Mouse (Mus musculus) erythroblast, embryonic 14.5 days (primary cell): Measurements from ENCODE around the gene Fank1. TPM values are rescaled to one million over a fixed set of nuclear protein-coding genes. Genes with fewer than 3 reads are reported as not detected.

Experiments
- H3K27me3 ChIP-seq: 2 replicates; pipeline ENCODE4 v1.6.1; 2012; ENCODE audit warnings: inconsistent platforms; ENCODE audit not compliant: control insufficient read depth
- H3K36me3 ChIP-seq: 2 replicates; pipeline ENCODE4 v1.6.1; 2012; ENCODE audit warnings: mild to moderate bottlenecking, inconsistent platforms; ENCODE audit not compliant: control insufficient read depth
- H3K4me1 ChIP-seq: 2 replicates; pipeline ENCODE4 v1.6.1; 2012; ENCODE audit warnings: inconsistent platforms; ENCODE audit not compliant: control insufficient read depth
- H3K4me3 ChIP-seq: replicated peaks from 2 replicates; pipeline ENCODE3; 2012; ENCODE audit warnings: moderate library complexity, mild to moderate bottlenecking, inconsistent platforms
- H3K9me3 ChIP-seq: 2 replicates; pipeline ENCODE4 v1.6.1; 2012; ENCODE audit warnings: low read length, inconsistent platforms, mixed read lengths; ENCODE audit not compliant: control insufficient read depth
- GATA1 ChIP-seq: IDR thresholded peaks from 2 replicates; pipeline ENCODE4 v1.6.1; 2012; ENCODE audit warnings: low read length, inconsistent platforms, mixed read lengths
- TAL1 ChIP-seq: IDR thresholded peaks from 3 replicates; pipeline ENCODE4 v1.6.1; 2012; ENCODE audit warnings: low read length, inconsistent platforms, mixed read lengths
- polyA plus RNA-seq: library from polyadenylated mRNA; stranded (reverse); fragments of >175 nt; gene quantifications from 2 replicates; pipeline ENCODE4 v1.2.3, GENCODE M21; 2012

Fank1 gene
- polyA plus RNA-seq, 1 experiment: not detected

DNA sequence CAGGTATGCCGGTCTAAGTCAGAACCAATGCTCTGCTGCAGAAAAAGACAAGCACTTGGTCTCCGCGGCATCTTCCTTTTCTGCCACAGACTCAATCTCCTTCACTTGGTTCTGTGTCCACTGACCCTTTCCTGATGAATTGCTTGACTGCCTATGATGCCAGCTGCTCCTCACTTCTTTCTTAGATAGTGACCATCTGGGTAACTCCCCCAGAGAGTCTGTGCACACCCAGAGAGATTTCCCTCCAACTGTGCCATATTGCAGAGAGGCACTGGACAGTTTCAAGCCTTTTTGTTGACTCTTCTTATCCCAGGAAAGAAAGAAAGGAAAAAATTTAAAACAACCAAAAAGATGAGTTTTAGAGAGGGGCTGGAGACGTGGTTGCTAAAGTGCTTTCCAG, 144.6 kb downstream of the Fank1 start:
- Histone ChIP-seq H3K27me3 (no peaks in the 10 kb centered on the region), H3K4me3 (no peak overlapping the region), H3K36me3 (no peaks in the 10 kb centered on the region), H3K4me1 (no peaks in the 10 kb centered on the region), H3K9me3 (no peaks in the 10 kb centered on the region)
- TF ChIP-seq TAL1 (no peak), GATA1 (no peak)

GRCm38 (mm10) chr7:133923994-133924393, 147.3 kb downstream of the Fank1 start:
- no peaks in the 10 kb centered on the region for H3K27me3 ChIP-seq
- no peaks in the 10 kb centered on the region for H3K36me3 ChIP-seq
- TF ChIP-seq GATA1: no peak
- TF ChIP-seq TAL1: no peak
- no peak overlapping the region for H3K4me3 ChIP-seq
- no peaks in the 10 kb centered on the region for H3K9me3 ChIP-seq
- H3K4me1 ChIP-seq: no peaks in the 10 kb centered on the region

- H3K4me3 ChIP-seq: no peak overlapping the region
- no peaks in the 10 kb centered on the region for H3K9me3 ChIP-seq
- TF ChIP-seq TAL1 (no peak), GATA1 (no peak)
- H3K4me1 ChIP-seq: no peaks in the 10 kb centered on the region
- H3K36me3 ChIP-seq: no peaks in the 10 kb centered on the region
- no peaks in the 10 kb centered on the region for H3K27me3 ChIP-seq
These were observed 149.1 kb downstream of the Fank1 start for GRCm38 (mm10) chr7:133925771-133926170.

DNA sequence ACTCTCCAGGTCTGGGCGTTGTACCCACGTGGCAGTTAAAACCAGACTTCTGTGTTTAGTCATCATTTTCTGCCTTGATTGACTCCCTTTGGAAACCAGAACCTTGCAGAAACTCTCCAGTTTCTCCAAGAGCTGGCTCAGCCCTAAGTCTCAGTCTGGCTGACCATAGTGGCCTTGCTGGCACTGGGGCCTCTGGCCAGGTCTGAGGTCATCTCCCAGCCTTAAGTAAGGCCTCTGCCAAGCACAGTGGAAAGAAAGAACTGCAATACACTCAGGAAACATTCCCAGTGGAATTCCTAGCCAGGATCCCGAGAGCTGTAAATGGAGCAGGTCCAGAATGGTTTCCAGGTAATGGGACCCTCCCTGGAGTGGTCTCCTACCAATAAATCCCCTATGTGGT, 152.3 kb downstream of the Fank1 start:
- Histone ChIP-seq H3K27me3 (no peaks in the 10 kb centered on the region), H3K9me3 (no peaks in the 10 kb centered on the region), H3K4me3 (no peak overlapping the region), H3K36me3 (no peaks in the 10 kb centered on the region), H3K4me1 (no peaks in the 10 kb centered on the region)
- no peak for TF ChIP-seq GATA1
- TF ChIP-seq TAL1: no peak

Other genes with a start within 250 kb of the Fank1 start
- gene Tex36, start 174.7 kb upstream of the Fank1 start, polyA plus RNA-seq: not detected in 2 replicates
- gene Edrf1, start 139.3 kb upstream of the Fank1 start, polyA plus RNA-seq: 0.08 and 0.62 TPM in 2 replicates
- 0.02 TPM in 1 of 2 replicates, not detected in the other for gene Mmp21, start 96.8 kb upstream of the Fank1 start, polyA plus RNA-seq
- gene Bccip, start 67.5 kb upstream of the Fank1 start, polyA plus RNA-seq: 4.2 and 9.5 TPM in 2 replicates
- 6.4 and 8.3 TPM in 2 replicates for gene Uros, start 66.8 kb upstream of the Fank1 start, polyA plus RNA-seq
- 0.74 and 1.1 TPM in 2 replicates for gene Dhx32, start 5.9 kb downstream of the Fank1 start, polyA plus RNA-seq